Mouse (Mus musculus): ENCODE results near the gene Slc27a5. TPM values are rescaled to one million over a fixed set of nuclear protein-coding genes. Genes with fewer than 3 reads are reported as not detected.

The Slc27a5 gene
- polyA plus RNA-seq, 1 experiment, result 0.69 TPM

DNA sequence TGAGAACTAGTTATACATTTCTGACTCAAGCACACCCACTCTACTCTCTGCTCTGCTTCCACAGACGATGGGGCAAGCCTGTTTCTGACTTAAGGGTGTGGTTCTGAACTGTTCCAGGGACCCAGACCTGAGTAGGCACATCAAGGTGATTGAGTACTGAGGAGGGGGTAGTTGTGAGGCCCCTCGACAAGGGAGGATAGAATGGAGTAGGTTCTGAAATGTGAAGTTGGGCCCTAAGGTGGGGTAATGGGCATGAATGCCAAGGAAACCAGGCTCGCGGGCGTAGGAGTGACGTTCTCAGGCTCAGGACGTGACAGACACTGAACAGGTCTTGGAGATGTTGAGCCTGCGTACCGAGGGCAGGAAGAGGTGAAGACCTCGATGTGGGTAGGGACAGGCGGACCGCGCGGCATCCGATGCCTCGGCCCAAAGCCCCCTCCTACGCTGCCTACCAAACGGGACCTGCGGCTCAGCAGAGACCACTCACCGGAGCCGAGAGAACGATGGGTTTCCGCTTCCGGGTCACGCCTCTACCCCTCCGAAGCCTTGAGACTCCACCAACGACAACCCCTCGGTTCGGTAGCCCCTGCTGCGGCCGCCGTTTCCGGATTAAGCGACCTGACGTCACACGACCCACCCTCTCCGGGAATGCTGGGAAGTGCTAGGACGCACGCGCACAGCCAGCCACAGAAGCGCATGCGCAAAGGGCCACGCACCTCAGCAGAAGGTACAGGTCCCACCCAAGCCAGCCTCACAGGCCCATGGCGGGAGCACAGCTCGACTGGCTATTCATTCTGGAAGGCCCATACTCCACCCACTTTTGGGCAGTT, 36.4 kb upstream of the Slc27a5 start, which contains the start of gene Chmp2a:
Chmp2a (minus strand) TSS at position 660 of the 830 bp plus-strand sequence.
- peak; percentile 98 for DNase-seq
- Histone ChIP-seq H3K36me3 (ENCODE audit: control insufficient read depth, insufficient read depth, low read length) (no peaks in the 10 kb centered on the region; the same call in 1 of the 2 replicates), H3K27ac (ENCODE audit: insufficient read depth, low read depth, low read length) (peak within 1 kb of the TSS; percentile 90), H3K27me3 (replicated peaks; ENCODE audit: control insufficient read depth, insufficient read depth, low read length) (no peaks in the 10 kb centered on the region), H3K4me3 (ENCODE audit: insufficient read depth, low read depth, low read length) (peak within 1 kb of the TSS; percentile 91), H3K4me1 (ENCODE audit: control insufficient read depth, insufficient read depth, low read length) (peaks cover 20% of the 10 kb centered on the region; the same call in 1 of the 2 replicates)
- under 1% methylated on average over 45 of the region's 45 CpGs for WGBS
- TF ChIP-seq CTCF (conservative IDR thresholded peaks at IDR 0.05; ENCODE audit: insufficient read depth, insufficient read length, low read depth, low read length), result no peak
- TF ChIP-seq POLR2A (IDR thresholded peaks at IDR 0.05; ENCODE audit: low read depth, low read length), result peak; percentile 82

DNA sequence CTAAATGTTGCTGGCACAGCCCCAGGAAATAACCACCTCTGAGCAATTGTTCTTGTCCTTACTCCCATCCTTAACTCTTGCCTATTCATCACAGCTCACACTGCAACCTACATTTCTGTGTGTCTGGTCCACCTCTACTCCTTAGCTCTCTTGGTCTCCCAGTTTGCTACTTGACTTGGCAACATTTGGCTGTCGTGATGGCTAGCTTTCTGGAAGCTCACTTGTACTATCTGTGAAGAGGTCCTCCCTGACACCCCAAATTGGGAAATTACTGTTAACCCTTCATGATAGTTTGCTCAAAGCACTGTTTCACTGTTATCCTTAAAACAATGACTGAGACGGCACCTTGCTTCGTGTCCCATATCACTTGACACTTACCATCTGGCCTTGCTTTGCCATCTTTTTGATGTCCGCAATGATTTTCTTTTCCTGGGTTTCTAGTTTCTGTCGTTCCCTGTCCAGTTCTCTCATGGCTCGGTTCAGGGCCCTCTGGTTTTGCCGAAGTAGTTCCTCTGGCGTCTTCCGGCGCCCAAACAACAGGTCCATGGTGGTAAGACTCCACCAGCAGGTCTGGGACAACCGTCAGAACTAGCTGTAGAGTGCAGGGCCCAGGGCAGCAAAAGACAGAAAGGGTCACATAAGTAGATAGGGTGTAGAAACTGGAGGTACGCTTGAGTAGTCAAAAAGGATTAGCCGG, 35.6 kb upstream of the Slc27a5 start:
- peak overlapping the region; percentile 90 for H3K27ac ChIP-seq (ENCODE audit: insufficient read depth, low read depth, low read length)
- H3K36me3 ChIP-seq (ENCODE audit: control insufficient read depth, insufficient read depth, low read length), result no peaks in the 10 kb centered on the region; the same call in 1 of the 2 replicates
- H3K27me3 ChIP-seq (replicated peaks; ENCODE audit: control insufficient read depth, insufficient read depth, low read length), result no peaks in the 10 kb centered on the region
- no peak for DNase-seq
- no peak for TF ChIP-seq POLR2A (IDR thresholded peaks at IDR 0.05; ENCODE audit: low read depth, low read length)
- no peak for TF ChIP-seq CTCF (conservative IDR thresholded peaks at IDR 0.05; ENCODE audit: insufficient read depth, insufficient read length, low read depth, low read length)
- H3K4me1 ChIP-seq (ENCODE audit: control insufficient read depth, insufficient read depth, low read length), result peaks cover 15% of the 10 kb centered on the region; the same call in 1 of the 2 replicates
- H3K4me3 ChIP-seq (ENCODE audit: insufficient read depth, low read depth, low read length), result peak overlapping the region; percentile 91
- WGBS, result 22% methylated on average over 13 of the region's 13 CpGs

DNA sequence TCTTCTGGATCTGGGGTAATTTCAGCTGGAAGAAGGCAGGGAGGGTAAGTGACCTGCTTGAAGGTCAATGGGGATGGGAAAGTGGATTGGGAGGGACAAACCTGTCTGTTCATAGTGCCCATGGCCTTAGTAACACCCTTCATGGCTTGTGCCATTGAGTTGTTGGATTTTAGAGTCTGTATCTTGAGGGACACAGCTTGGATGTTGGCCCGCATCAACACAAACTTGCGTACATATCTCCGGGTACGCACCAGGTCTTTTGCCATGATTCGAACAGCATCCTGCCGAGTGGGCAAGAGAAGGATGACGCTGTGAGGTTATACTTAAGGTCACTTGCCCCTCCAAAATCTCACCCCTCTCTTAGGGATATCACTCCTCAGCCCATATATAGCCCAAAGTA, 34.5 kb upstream of the Slc27a5 start:
- 91% methylated on average over 7 of the region's 7 CpGs for WGBS
- TF ChIP-seq POLR2A (IDR thresholded peaks at IDR 0.05; ENCODE audit: low read depth, low read length), result no peak
- TF ChIP-seq CTCF (conservative IDR thresholded peaks at IDR 0.05; ENCODE audit: insufficient read depth, insufficient read length, low read depth, low read length), result no peak
- Histone ChIP-seq H3K27ac (ENCODE audit: insufficient read depth, low read depth, low read length) (no peak overlapping the region), H3K4me3 (ENCODE audit: insufficient read depth, low read depth, low read length) (no peak overlapping the region), H3K4me1 (ENCODE audit: control insufficient read depth, insufficient read depth, low read length) (peaks cover 15% of the 10 kb centered on the region; the same call in 1 of the 2 replicates), H3K36me3 (ENCODE audit: control insufficient read depth, insufficient read depth, low read length) (peaks cover 2% of the 10 kb centered on the region; the same call in 1 of the 2 replicates), H3K27me3 (replicated peaks; ENCODE audit: control insufficient read depth, insufficient read depth, low read length) (no peaks in the 10 kb centered on the region)
- DNase-seq, result no peak

DNA sequence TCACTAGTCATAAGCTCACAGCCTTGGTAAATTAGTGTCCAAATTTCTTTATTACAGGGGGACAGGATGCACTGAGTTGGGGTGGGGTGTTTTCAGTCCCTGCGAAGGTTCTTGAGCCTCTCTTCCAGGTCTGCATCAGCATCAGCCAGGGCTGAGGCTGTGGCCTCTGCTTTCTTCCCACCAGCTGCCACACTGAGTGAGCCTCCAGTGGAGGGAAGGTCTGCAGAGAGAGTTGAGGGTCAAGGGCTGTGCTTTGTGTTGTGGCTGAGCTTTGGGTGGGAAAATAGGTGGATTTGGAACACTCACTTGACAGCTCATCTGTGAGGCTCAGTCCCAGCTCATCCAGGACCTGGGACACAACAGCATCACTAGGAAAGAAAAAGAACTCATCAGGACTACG, 34.0 kb upstream of the Slc27a5 start:
- H3K4me1 ChIP-seq (ENCODE audit: control insufficient read depth, insufficient read depth, low read length), result peaks cover 15% of the 10 kb centered on the region; the same call in 1 of the 2 replicates
- H3K4me3 ChIP-seq (ENCODE audit: insufficient read depth, low read depth, low read length), result no peak overlapping the region
- H3K36me3 ChIP-seq (ENCODE audit: control insufficient read depth, insufficient read depth, low read length), result peaks cover 2% of the 10 kb centered on the region; the same call in 1 of the 2 replicates
- DNase-seq, result no peak
- TF ChIP-seq POLR2A (IDR thresholded peaks at IDR 0.05; ENCODE audit: low read depth, low read length) (no peak), CTCF (conservative IDR thresholded peaks at IDR 0.05; ENCODE audit: insufficient read depth, insufficient read length, low read depth, low read length) (no peak)
- H3K27ac ChIP-seq (ENCODE audit: insufficient read depth, low read depth, low read length), result no peak overlapping the region
- 78% methylated on average over 2 of the region's 2 CpGs for WGBS
- no peaks in the 10 kb centered on the region for H3K27me3 ChIP-seq (replicated peaks; ENCODE audit: control insufficient read depth, insufficient read depth, low read length)

DNA sequence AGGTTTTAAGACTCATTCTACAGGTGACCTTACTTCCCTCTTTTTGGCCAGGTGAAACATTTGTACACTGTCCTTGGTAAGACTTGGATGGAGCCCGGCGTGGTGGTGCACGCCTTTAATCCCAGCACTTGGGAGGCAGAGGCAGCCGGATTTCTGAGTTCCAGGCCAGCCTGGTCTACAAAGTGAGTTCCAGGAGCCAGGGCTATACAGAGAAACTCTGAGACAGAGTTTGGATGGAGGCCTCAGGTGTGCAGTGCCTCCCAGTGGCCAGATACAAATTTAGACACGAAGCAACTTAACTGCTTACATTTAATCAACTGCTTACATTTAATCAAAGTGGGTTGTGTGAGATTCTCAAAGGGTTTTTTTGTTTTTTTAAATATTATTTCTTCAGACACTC, 33.1 kb upstream of the Slc27a5 start:
- no peaks in the 10 kb centered on the region for H3K27me3 ChIP-seq (replicated peaks; ENCODE audit: control insufficient read depth, insufficient read depth, low read length)
- peaks cover 2% of the 10 kb centered on the region; the same call in 1 of the 2 replicates for H3K36me3 ChIP-seq (ENCODE audit: control insufficient read depth, insufficient read depth, low read length)
- H3K27ac ChIP-seq (ENCODE audit: insufficient read depth, low read depth, low read length), result no peak overlapping the region
- TF ChIP-seq POLR2A (IDR thresholded peaks at IDR 0.05; ENCODE audit: low read depth, low read length), result no peak
- TF ChIP-seq CTCF (conservative IDR thresholded peaks at IDR 0.05; ENCODE audit: insufficient read depth, insufficient read length, low read depth, low read length), result peak; percentile 41
- H3K4me1 ChIP-seq (ENCODE audit: control insufficient read depth, insufficient read depth, low read length), result peaks cover 11% of the 10 kb centered on the region; the same call in 1 of the 2 replicates
- H3K4me3 ChIP-seq (ENCODE audit: insufficient read depth, low read depth, low read length), result no peak overlapping the region
- 64% methylated on average over 5 of the region's 5 CpGs for WGBS
- DNase-seq, result peak; percentile 34

DNA sequence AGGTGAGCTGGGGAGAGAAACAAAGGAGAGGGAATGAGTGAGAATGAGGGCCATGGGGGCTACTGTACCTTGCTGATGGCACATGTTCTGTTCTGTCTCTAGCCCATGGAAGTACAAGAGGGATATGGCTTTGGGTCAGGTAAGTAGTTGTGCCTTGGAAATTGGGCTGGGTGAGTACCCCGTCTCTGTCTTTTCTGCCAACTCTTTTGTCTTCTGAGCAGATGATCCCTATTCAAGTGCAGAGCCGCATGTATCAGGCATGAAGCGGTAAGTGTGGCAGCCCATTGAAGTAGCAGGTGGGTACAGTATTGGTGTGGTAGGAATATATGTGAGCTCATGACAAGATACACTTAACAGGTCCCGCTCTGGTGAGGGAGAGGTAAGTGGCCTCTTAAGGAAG, 31.0 kb upstream of the Slc27a5 start:
- WGBS, result 90% methylated on average over 4 of the region's 4 CpGs
- peaks cover 2% of the 10 kb centered on the region; the same call in 1 of the 2 replicates for H3K36me3 ChIP-seq (ENCODE audit: control insufficient read depth, insufficient read depth, low read length)
- H3K4me1 ChIP-seq (ENCODE audit: control insufficient read depth, insufficient read depth, low read length), result peaks cover 15% of the 10 kb centered on the region
- no peak overlapping the region for H3K4me3 ChIP-seq (ENCODE audit: insufficient read depth, low read depth, low read length)
- no peak overlapping the region for H3K27ac ChIP-seq (ENCODE audit: insufficient read depth, low read depth, low read length)
- no peak for DNase-seq
- no peaks in the 10 kb centered on the region for H3K27me3 ChIP-seq (replicated peaks; ENCODE audit: control insufficient read depth, insufficient read depth, low read length)
- TF ChIP-seq CTCF (conservative IDR thresholded peaks at IDR 0.05; ENCODE audit: insufficient read depth, insufficient read length, low read depth, low read length), result no peak
- no peak for TF ChIP-seq POLR2A (IDR thresholded peaks at IDR 0.05; ENCODE audit: low read depth, low read length)
